Mouse (Mus musculus): ENCODE data around the gene E2f3.
A peak's percentile ranks its signal among the peaks of the same experiment; 100 is the strongest.

GRCm38 (mm10) chr13:29983037-29983436 lies 2.8 kb downstream of the E2f3 start:
- peak; percentile 53 for TF ChIP-seq CTCF (IDR thresholded peaks at IDR 0.05; ENCODE audit: low read depth)
- no peak for TF ChIP-seq EP300 (IDR thresholded peaks at IDR 0.05; ENCODE audit: low read depth)
